Mouse (Mus musculus): Measurements from ENCODE around the gene Igfals. TPM values are rescaled to one million over a fixed set of nuclear protein-coding genes. Genes with fewer than 3 reads are reported as not detected.
A peak's percentile ranks its signal among the peaks of the same experiment; 100 is the strongest.

Igfals gene
- polyA plus RNA-seq, 1 experiment from 2014 or later, result 0.08 TPM

DNA sequence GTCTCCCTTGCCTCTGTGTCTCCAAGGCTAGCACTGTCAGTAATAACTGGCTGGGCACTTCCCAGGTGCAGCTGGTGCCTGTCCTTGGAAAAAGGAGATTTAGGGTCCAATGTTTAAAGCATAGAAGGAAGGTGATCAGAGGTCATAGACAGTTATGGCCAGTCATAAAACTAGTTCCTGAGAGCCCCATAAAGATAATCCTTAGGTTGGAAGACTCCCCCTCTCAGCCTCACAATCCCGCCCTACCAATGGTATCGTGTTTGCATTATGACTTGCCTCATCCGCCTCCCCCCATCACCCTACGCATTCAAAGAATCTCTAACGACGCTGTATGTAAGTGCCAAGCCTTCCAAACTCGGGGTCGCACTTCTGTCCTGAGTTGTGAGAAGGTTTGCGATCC, 21.3 kb upstream of the Igfals start:
- DNase-seq (ENCODE audit: low spot score, missing footprints), result no peak
- WGBS, result 51% methylated on average over 9 of the region's 9 CpGs
- Histone ChIP-seq H3K27me3 (ENCODE audit: control insufficient read depth, insufficient read depth, low read length) (no peaks in the 10 kb centered on the region), H3K27ac (ENCODE audit: low read depth, low read length) (no peak overlapping the region), H3K9ac (ENCODE audit: low read length) (no peak overlapping the region), H3K4me3 (ENCODE audit: low read depth, low read length) (no peak overlapping the region), H3K9me3 (ENCODE audit: control insufficient read depth, low read length) (no peaks in the 10 kb centered on the region), H3K4me1 (ENCODE audit: control insufficient read depth, insufficient read depth, low read length) (peaks cover 4% of the 10 kb centered on the region; the same call in 1 of the 2 replicates), H3K36me3 (ENCODE audit: control insufficient read depth, insufficient read depth, low read length) (no peaks in the 10 kb centered on the region), H3K4me2 (no peak overlapping the region)
- no peak for ATAC-seq (ENCODE audit: low FRiP score)

- no peak overlapping the region for H3K9ac ChIP-seq (ENCODE audit: low read length)
- no peaks in the 10 kb centered on the region for H3K9me3 ChIP-seq (ENCODE audit: control insufficient read depth, low read length)
- WGBS, result 92% methylated on average over 1 of the region's 1 CpGs
- no peak overlapping the region for H3K27ac ChIP-seq (ENCODE audit: low read depth, low read length)
- H3K4me1 ChIP-seq (ENCODE audit: control insufficient read depth, insufficient read depth, low read length), result peaks cover 4% of the 10 kb centered on the region; the same call in 1 of the 2 replicates
- no peak overlapping the region for H3K4me3 ChIP-seq (ENCODE audit: low read depth, low read length)
- no peak overlapping the region for H3K4me2 ChIP-seq
- H3K27me3 ChIP-seq (ENCODE audit: control insufficient read depth, insufficient read depth, low read length), result no peaks in the 10 kb centered on the region; the same call in 1 of the 2 replicates
- DNase-seq (ENCODE audit: low spot score, missing footprints), result no peak
- ATAC-seq (ENCODE audit: low FRiP score), result no peak
- no peaks in the 10 kb centered on the region for H3K36me3 ChIP-seq (ENCODE audit: control insufficient read depth, insufficient read depth, low read length)
These were observed 18.4 kb upstream of the Igfals start for GRCm38 (mm10) chr17:24847386-24847785.

GRCm38 (mm10) chr17:24848600-24849031, 17.2 kb upstream of the Igfals start:
- no peaks in the 10 kb centered on the region; the same call in 1 of the 2 replicates for H3K27me3 ChIP-seq (ENCODE audit: control insufficient read depth, insufficient read depth, low read length)
- H3K4me1 ChIP-seq (ENCODE audit: control insufficient read depth, insufficient read depth, low read length), result peaks cover 4% of the 10 kb centered on the region; the same call in 1 of the 2 replicates
- no peaks in the 10 kb centered on the region for H3K36me3 ChIP-seq (ENCODE audit: control insufficient read depth, insufficient read depth, low read length)
- H3K9ac ChIP-seq (ENCODE audit: low read length), result no peak overlapping the region
- H3K4me3 ChIP-seq (ENCODE audit: low read depth, low read length), result 0 out of 2 replicates have a peak overlapping the region, but pooled peaks have one; percentile 1
- DNase-seq (ENCODE audit: low spot score, missing footprints) (no peak), ATAC-seq (ENCODE audit: low FRiP score) (no peak)
- no peaks in the 10 kb centered on the region for H3K9me3 ChIP-seq (ENCODE audit: control insufficient read depth, low read length)
- peak overlapping the region; percentile 60; the same call in 1 of the 2 replicates for H3K4me2 ChIP-seq
- no peak overlapping the region for H3K27ac ChIP-seq (ENCODE audit: low read depth, low read length)

DNA sequence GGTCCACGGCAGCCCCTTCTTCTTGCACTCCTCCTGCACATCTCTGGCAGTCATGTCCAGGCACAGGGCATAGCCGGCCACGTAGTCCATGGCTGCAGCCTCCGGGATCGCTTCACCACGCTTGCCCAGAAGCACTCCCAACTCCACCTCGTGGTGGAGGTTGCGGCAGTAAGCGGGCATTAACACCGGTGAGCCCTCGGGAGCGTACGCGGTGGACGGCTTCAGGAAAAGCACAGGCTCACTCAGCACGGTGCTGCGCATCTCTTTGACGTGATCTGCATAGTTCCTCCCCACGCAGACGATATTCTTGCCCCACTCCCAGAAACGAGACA, 16.1 kb upstream of the Igfals start:
- ATAC-seq (ENCODE audit: low FRiP score), result peak; percentile 62
- Histone ChIP-seq H3K9ac (ENCODE audit: low read length) (peak overlapping the region; percentile 71), H3K4me1 (ENCODE audit: control insufficient read depth, insufficient read depth, low read length) (peaks cover 4% of the 10 kb centered on the region; the same call in 1 of the 2 replicates), H3K4me3 (ENCODE audit: low read depth, low read length) (peak overlapping the region; percentile 76), H3K27ac (ENCODE audit: low read depth, low read length) (peak overlapping the region; percentile 73), H3K36me3 (ENCODE audit: control insufficient read depth, insufficient read depth, low read length) (no peaks in the 10 kb centered on the region), H3K9me3 (ENCODE audit: control insufficient read depth, low read length) (no peaks in the 10 kb centered on the region), H3K27me3 (ENCODE audit: control insufficient read depth, insufficient read depth, low read length) (no peaks in the 10 kb centered on the region; the same call in 1 of the 2 replicates), H3K4me2 (peak overlapping the region; percentile 60)
- DNase-seq (ENCODE audit: low spot score, missing footprints), result peak; percentile 98
- under 1% methylated on average over 21 of the region's 21 CpGs for WGBS

DNA sequence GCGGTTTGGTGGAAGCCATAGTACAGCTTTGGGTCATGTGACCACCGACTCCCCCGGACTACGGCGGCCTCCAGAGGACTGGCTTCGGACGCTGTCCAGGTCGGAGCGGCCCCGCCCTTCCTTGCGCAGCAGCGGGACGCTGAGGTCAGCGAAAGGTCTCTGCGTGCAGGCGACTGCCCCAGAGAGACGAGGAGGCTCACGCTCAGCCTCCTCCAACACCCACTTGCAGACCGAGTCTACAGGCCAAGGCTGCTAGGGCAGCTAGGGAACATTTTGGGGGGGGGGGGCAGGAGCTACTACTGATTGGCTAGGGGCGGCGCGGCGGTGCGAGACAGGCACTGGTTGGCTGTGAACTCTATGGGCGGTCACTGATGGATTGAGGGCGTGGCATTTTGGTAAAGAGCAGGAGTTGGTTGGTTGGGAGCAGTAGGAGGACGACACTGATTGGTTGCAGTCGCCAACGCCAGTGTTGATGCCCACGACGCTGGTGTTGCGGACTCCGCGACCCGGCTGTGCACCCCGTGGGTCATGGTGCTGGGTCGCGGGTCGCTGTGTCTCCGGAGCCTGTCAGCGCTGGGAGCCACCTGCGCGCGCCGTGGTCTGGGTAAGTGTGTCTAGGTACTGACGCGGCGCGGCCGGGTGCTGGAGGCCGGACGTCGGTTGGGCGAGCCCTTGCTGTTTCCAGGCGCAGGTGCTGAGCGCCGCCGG, 15.6 kb upstream of the Igfals start, which contains the start of gene Fahd1:
Fahd1 (minus strand) TSS at position 300 of the 708 bp plus-strand sequence.
- Histone ChIP-seq H3K27me3 (ENCODE audit: control insufficient read depth, insufficient read depth, low read length) (no peaks in the 10 kb centered on the region; the same call in 1 of the 2 replicates), H3K27ac (ENCODE audit: low read depth, low read length) (peak within 1 kb of the TSS; percentile 73), H3K4me3 (ENCODE audit: low read depth, low read length) (peak within 1 kb of the TSS; percentile 76), H3K4me2 (peak within 1 kb of the TSS; percentile 72), H3K9me3 (ENCODE audit: control insufficient read depth, low read length) (no peaks in the 10 kb centered on the region), H3K4me1 (ENCODE audit: control insufficient read depth, insufficient read depth, low read length) (peaks cover 4% of the 10 kb centered on the region; the same call in 1 of the 2 replicates), H3K9ac (ENCODE audit: low read length) (peak within 1 kb of the TSS; percentile 71), H3K36me3 (ENCODE audit: control insufficient read depth, insufficient read depth, low read length) (no peaks in the 10 kb centered on the region)
- ATAC-seq (ENCODE audit: low FRiP score) (peak; percentile 100), DNase-seq (ENCODE audit: low spot score, missing footprints) (peak; percentile 98)
- WGBS, result under 1% methylated on average over 53 of the region's 58 CpGs

DNA sequence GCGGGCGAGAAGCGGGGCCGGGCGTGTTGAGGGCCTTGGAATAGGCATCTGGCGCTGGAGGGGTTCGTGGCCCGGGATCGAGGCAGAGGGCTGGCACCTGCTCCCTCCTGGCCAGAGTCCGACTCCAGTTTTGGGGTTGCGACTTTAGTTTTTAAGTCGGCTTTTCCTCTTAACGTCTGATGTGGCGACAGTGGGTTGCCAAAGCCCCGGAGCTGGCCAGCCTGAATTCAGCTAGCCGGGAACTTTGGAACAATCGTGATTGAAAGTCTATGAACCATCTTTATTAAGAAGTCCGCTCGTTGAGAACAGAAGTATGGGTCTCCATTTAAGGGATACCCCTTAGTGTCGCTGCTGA, 15.0 kb upstream of the Igfals start:
- 1% methylated on average over 20 of the region's 20 CpGs for WGBS
- peak overlapping the region; percentile 70 for H3K9ac ChIP-seq (ENCODE audit: low read length)
- H3K27me3 ChIP-seq (ENCODE audit: control insufficient read depth, insufficient read depth, low read length), result no peaks in the 10 kb centered on the region; the same call in 1 of the 2 replicates
- DNase-seq (ENCODE audit: low spot score, missing footprints) (no peak), ATAC-seq (ENCODE audit: low FRiP score) (no peak)
- H3K36me3 ChIP-seq (ENCODE audit: control insufficient read depth, insufficient read depth, low read length), result no peaks in the 10 kb centered on the region
- H3K4me1 ChIP-seq (ENCODE audit: control insufficient read depth, insufficient read depth, low read length), result peaks cover 4% of the 10 kb centered on the region; the same call in 1 of the 2 replicates
- H3K9me3 ChIP-seq (ENCODE audit: control insufficient read depth, low read length), result no peaks in the 10 kb centered on the region
- H3K27ac ChIP-seq (ENCODE audit: low read depth, low read length), result 0 out of 2 replicates have a peak overlapping the region, but pooled peaks have one; percentile 73
- peak overlapping the region; percentile 72 for H3K4me2 ChIP-seq
- H3K4me3 ChIP-seq (ENCODE audit: low read depth, low read length), result peak overlapping the region; percentile 76

- WGBS, result 77% methylated on average over 10 of the region's 10 CpGs
- no peak overlapping the region for H3K9ac ChIP-seq (ENCODE audit: low read length)
- no peaks in the 10 kb centered on the region for H3K36me3 ChIP-seq (ENCODE audit: control insufficient read depth, insufficient read depth, low read length)
- H3K27ac ChIP-seq (ENCODE audit: low read depth, low read length), result no peak overlapping the region
- peak overlapping the region; percentile 72 for H3K4me2 ChIP-seq
- no peaks in the 10 kb centered on the region; the same call in 1 of the 2 replicates for H3K27me3 ChIP-seq (ENCODE audit: control insufficient read depth, insufficient read depth, low read length)
- DNase-seq (ENCODE audit: low spot score, missing footprints) (no peak), ATAC-seq (ENCODE audit: low FRiP score) (no peak)
- H3K4me1 ChIP-seq (ENCODE audit: control insufficient read depth, insufficient read depth, low read length), result peaks cover 4% of the 10 kb centered on the region; the same call in 1 of the 2 replicates
- H3K4me3 ChIP-seq (ENCODE audit: low read depth, low read length), result no peak overlapping the region
- no peaks in the 10 kb centered on the region for H3K9me3 ChIP-seq (ENCODE audit: control insufficient read depth, low read length)
These were observed 14.2 kb upstream of the Igfals start for GRCm38 (mm10) chr17:24851381-24852125.

DNA sequence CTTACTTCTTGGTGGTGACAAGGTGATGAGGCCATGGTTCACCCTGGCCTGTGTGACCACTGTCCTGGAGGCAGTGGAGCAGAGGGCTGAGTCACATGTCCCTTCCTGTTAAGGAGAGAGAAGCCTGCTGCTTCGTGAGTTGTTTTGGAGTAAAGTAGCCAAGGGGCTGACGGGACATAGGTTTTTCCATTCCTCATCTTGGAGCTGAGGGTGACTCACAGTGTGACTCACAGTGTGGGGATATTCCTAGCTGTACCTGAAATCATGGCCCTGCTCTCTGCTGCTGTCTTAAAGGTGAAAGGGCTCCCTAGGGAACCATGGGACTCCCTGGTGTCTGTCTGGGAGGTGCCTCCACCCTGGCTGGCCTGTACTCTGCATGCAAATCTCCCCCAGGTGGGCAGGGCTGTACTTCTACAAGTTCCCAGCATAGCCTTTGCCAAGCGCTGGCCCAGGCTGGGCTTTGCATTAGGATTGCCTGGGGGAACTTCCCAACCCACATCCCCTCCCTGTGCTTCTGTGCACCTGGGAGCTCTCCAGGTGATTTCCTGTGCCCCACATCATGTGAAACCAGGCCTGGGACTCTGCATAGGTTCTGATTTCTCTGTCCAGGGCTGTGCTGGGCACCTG, 9.8 kb upstream of the Igfals start:
- Histone ChIP-seq H3K36me3 (ENCODE audit: control insufficient read depth, insufficient read depth, low read length) (no peaks in the 10 kb centered on the region), H3K4me2 (no peak overlapping the region), H3K27ac (ENCODE audit: low read depth, low read length) (no peak overlapping the region), H3K27me3 (ENCODE audit: control insufficient read depth, insufficient read depth, low read length) (no peaks in the 10 kb centered on the region; the same call in 1 of the 2 replicates), H3K9ac (ENCODE audit: low read length) (no peak overlapping the region), H3K4me3 (ENCODE audit: low read depth, low read length) (no peak overlapping the region), H3K4me1 (ENCODE audit: control insufficient read depth, insufficient read depth, low read length) (no peaks in the 10 kb centered on the region), H3K9me3 (ENCODE audit: control insufficient read depth, low read length) (no peaks in the 10 kb centered on the region)
- ATAC-seq (ENCODE audit: low FRiP score) (no peak), DNase-seq (ENCODE audit: low spot score, missing footprints) (no peak)
- WGBS, result 82% methylated on average over 3 of the region's 3 CpGs

Data from midbrain, embryonic 11.5 days (tissue).